Mouse (Mus musculus) lung, postnatal 25 days (tissue): ENCODE data around the gene Ess2.

ENCODE experiments used
- DNase-seq: peaks from one replicate; pipeline ENCODE4 v3.0.0; 2022; ENCODE audit warnings: low spot score

Ess2 gene

GRCm38 (mm10) chr16:17853263-17853662 lies 57.9 kb downstream of the Ess2 start:
- DNase-seq = no peak

- no peak for DNase-seq
Observed at GRCm38 (mm10) chr16:17851860-17852259, 59.3 kb downstream of the Ess2 start.

GRCm38 (mm10) chr16:17851331-17851730 lies 59.8 kb downstream of the Ess2 start:
- DNase-seq = no peak
